Mouse (Mus musculus): ENCODE data around the gene Spaca4. TPM values are rescaled to one million over a fixed set of nuclear protein-coding genes. Genes with fewer than 3 reads are reported as not detected.

Gene Spaca4
- polyA plus RNA-seq, 1 experiment: not detected

DNA sequence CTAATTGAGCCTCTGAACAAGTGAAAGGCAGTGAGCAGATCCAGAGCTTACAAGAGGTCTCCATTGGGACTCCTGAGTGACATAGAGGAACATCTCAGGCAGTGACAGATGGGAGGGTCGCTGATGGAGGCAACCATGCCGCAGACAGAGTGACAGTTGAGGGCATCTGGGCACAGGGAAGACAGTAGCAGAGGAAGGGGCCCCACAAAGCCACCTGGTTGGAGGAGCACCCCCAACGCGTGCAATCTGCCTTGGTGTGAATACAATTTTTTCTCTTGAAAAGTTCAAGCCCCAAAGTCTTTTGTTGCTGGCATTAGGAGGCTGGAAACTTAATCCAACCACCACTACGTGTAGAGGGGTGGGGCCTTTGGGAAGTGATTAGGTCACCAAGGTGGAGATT is 34.5 kb upstream of the Spaca4 start:
- H3K36me3 ChIP-seq (ENCODE audit: control insufficient read depth, insufficient read depth, low read length): no peaks in the 10 kb centered on the region
- H3K4me3 ChIP-seq (ENCODE audit: extremely low read depth, insufficient read depth, insufficient read length): no peak overlapping the region
- H3K27me3 ChIP-seq (ENCODE audit: control insufficient read depth, insufficient read depth, low read length): peaks cover 9% of the 10 kb centered on the region; the same call in 1 of the 2 replicates
- DNase-seq (ENCODE audit: low read depth in 1 of 2, low spot score in 2 of 2): no peak
- TF ChIP-seq POLR2A (IDR thresholded peaks at IDR 0.05; ENCODE audit: low read depth, low read length) (no peak), CTCF (IDR thresholded peaks at IDR 0.05; ENCODE audit: extremely low read depth, insufficient read depth, insufficient read length, insufficient replicate concordance) (no peak)
- H3K4me1 ChIP-seq (ENCODE audit: control insufficient read depth, insufficient read depth, insufficient read length): no peaks in the 10 kb centered on the region; the same call in 1 of the 2 replicates
- WGBS: 55% methylated on average over 5 of the region's 5 CpGs
- no peak overlapping the region for H3K27ac ChIP-seq (ENCODE audit: insufficient read depth, low read length)

DNA sequence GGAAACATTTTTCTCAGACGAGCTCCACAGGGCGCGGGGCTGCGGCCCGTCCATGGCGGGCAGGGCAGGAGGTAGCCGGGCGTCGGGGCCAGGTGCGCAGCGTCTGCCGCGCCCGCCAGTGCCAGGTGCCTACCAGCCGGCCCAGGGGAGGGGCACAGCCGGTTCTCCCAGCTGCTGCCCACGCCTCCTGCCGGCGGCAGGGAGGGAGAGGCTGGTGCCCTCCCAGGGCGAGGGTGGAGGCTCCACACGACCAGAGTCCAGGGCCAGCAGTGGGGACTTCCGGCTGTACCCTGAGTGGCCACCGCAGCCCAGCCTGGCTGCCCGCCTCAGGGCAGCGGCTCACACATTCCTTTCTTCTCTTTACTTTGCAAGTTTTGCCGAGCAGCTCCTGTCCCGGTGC is 33.8 kb upstream of the Spaca4 start:
- no peak for TF ChIP-seq POLR2A (IDR thresholded peaks at IDR 0.05; ENCODE audit: low read depth, low read length)
- TF ChIP-seq CTCF (IDR thresholded peaks at IDR 0.05; ENCODE audit: extremely low read depth, insufficient read depth, insufficient read length, insufficient replicate concordance): no peak
- Histone ChIP-seq H3K36me3 (ENCODE audit: control insufficient read depth, insufficient read depth, low read length) (no peaks in the 10 kb centered on the region), H3K4me3 (ENCODE audit: extremely low read depth, insufficient read depth, insufficient read length) (no peak overlapping the region), H3K4me1 (ENCODE audit: control insufficient read depth, insufficient read depth, insufficient read length) (no peaks in the 10 kb centered on the region; the same call in 1 of the 2 replicates), H3K27ac (ENCODE audit: insufficient read depth, low read length) (no peak overlapping the region), H3K27me3 (ENCODE audit: control insufficient read depth, insufficient read depth, low read length) (peaks cover 9% of the 10 kb centered on the region; the same call in 1 of the 2 replicates)
- DNase-seq (ENCODE audit: low read depth in 1 of 2, low spot score in 2 of 2): no peak
- 19% methylated on average over 27 of the region's 27 CpGs for WGBS

DNA sequence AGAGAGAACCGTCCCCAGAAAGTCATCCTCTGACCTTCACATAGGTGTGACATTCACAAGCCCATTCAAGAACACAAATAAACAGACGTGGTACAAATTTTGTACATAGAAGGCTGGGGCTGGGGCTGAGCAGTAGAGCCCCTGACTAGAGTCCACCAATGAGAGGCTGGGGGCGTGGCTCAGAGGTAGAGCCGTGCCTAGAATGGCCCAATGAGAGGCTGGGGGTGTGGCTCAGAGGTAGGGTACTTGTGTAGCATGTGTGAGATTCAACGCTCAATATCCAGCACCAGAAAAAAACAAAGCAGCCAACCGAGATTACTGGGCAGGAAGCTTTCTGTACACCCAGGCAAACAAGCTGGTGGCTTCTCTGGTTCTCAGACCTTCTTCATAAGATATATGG is 30.1 kb upstream of the Spaca4 start:
- peaks cover 9% of the 10 kb centered on the region; the same call in 1 of the 2 replicates for H3K27me3 ChIP-seq (ENCODE audit: control insufficient read depth, insufficient read depth, low read length)
- H3K27ac ChIP-seq (ENCODE audit: insufficient read depth, low read length): no peak overlapping the region
- TF ChIP-seq POLR2A (IDR thresholded peaks at IDR 0.05; ENCODE audit: low read depth, low read length) (no peak), CTCF (IDR thresholded peaks at IDR 0.05; ENCODE audit: extremely low read depth, insufficient read depth, insufficient read length, insufficient replicate concordance) (no peak)
- no peak overlapping the region for H3K4me3 ChIP-seq (ENCODE audit: extremely low read depth, insufficient read depth, insufficient read length)
- no peak for DNase-seq (ENCODE audit: low read depth in 1 of 2, low spot score in 2 of 2)
- H3K4me1 ChIP-seq (ENCODE audit: control insufficient read depth, insufficient read depth, insufficient read length): no peaks in the 10 kb centered on the region; the same call in 1 of the 2 replicates
- 82% methylated on average over 6 of the region's 6 CpGs for WGBS
- H3K36me3 ChIP-seq (ENCODE audit: control insufficient read depth, insufficient read depth, low read length): no peaks in the 10 kb centered on the region

DNA sequence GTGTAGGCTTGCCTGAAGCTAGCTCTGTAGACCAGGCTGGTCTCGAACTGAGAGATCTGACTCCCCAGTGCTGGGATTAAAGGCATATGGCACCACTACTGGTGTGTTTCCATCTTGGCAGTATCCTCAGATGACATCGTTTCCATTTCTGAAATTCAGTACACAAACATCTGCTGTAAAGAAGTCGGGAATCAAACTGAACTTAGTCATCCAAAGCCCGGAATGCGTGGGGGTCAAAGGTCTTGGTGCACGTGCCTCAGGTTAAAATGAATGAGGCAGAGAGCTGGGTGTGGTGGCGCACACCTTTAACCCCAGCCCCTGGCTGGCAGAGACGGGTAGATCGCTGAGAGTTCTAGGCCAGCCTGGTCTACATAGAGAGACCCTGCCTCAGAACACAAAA is 24.5 kb upstream of the Spaca4 start:
- Histone ChIP-seq H3K36me3 (ENCODE audit: control insufficient read depth, insufficient read depth, low read length) (no peaks in the 10 kb centered on the region), H3K4me1 (ENCODE audit: control insufficient read depth, insufficient read depth, insufficient read length) (no peaks in the 10 kb centered on the region)

DNA sequence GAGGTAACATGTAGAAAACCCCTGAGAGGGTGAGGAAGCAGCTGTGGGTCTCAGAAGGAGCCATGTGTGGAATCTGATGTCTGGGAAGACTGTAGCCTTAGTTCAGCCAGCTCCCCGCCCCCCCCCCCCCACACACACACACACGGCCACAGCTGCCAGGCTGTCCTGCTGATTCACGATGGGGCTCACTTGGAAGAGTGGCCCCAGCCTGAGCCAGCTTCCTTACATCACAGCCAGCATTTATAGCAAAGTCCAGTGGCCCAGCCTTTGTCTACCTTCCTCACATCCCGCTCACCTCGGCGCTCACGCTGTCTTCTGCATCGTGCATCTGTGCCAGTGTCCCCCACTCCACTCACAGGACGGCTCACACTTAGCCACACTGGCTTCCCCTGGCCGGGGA is 23.8 kb upstream of the Spaca4 start:
- H3K27ac ChIP-seq (ENCODE audit: insufficient read depth, low read length): no peak overlapping the region
- no peaks in the 10 kb centered on the region for H3K27me3 ChIP-seq (ENCODE audit: control insufficient read depth, insufficient read depth, low read length)
- no peak overlapping the region for H3K4me3 ChIP-seq (ENCODE audit: extremely low read depth, insufficient read depth, insufficient read length)
- DNase-seq (ENCODE audit: low read depth in 1 of 2, low spot score in 2 of 2): no peak
- TF ChIP-seq CTCF (IDR thresholded peaks at IDR 0.05; ENCODE audit: extremely low read depth, insufficient read depth, insufficient read length, insufficient replicate concordance) (no peak), POLR2A (IDR thresholded peaks at IDR 0.05; ENCODE audit: low read depth, low read length) (no peak)
- H3K4me1 ChIP-seq (ENCODE audit: control insufficient read depth, insufficient read depth, insufficient read length): no peaks in the 10 kb centered on the region
- no peaks in the 10 kb centered on the region for H3K36me3 ChIP-seq (ENCODE audit: control insufficient read depth, insufficient read depth, low read length)
- WGBS: 57% methylated on average over 10 of the region's 10 CpGs

More for the DNA sequence above, 24.5 kb upstream of the Spaca4 start:
- DNase-seq (ENCODE audit: low read depth in 1 of 2, low spot score in 2 of 2): no peak
- H3K27me3 ChIP-seq (ENCODE audit: control insufficient read depth, insufficient read depth, low read length): no peaks in the 10 kb centered on the region
- no peak for TF ChIP-seq CTCF (IDR thresholded peaks at IDR 0.05; ENCODE audit: extremely low read depth, insufficient read depth, insufficient read length, insufficient replicate concordance)
- TF ChIP-seq POLR2A (IDR thresholded peaks at IDR 0.05; ENCODE audit: low read depth, low read length): no peak
- H3K27ac ChIP-seq (ENCODE audit: insufficient read depth, low read length): no peak overlapping the region
- H3K4me3 ChIP-seq (ENCODE audit: extremely low read depth, insufficient read depth, insufficient read length): no peak overlapping the region
- 91% methylated on average over 9 of the region's 9 CpGs for WGBS

DNA sequence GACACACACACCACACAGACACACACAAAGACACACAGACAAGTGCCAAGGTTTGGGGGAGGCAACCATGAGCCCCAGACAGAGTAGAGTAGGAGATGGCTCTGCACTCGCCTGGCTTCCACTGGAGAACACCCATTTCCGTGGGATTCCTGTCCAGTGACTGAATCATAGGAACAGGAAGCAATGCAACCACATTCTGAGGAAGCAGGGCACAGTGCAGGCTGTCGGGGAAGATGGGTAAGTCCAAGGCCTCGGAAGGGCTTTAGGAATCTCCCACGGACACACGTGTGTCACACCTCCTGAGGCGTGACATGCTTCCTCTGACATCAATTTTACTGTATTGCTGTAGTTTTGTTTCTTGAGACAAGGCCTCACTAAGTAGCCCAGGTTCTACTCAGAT is 22.5 kb upstream of the Spaca4 start:
- DNase-seq (ENCODE audit: low read depth in 1 of 2, low spot score in 2 of 2): no peak
- Histone ChIP-seq H3K36me3 (ENCODE audit: control insufficient read depth, insufficient read depth, low read length) (no peaks in the 10 kb centered on the region), H3K4me1 (ENCODE audit: control insufficient read depth, insufficient read depth, insufficient read length) (no peaks in the 10 kb centered on the region), H3K27ac (ENCODE audit: insufficient read depth, low read length) (no peak overlapping the region), H3K4me3 (ENCODE audit: extremely low read depth, insufficient read depth, insufficient read length) (no peak overlapping the region), H3K27me3 (ENCODE audit: control insufficient read depth, insufficient read depth, low read length) (no peaks in the 10 kb centered on the region)
- TF ChIP-seq CTCF (IDR thresholded peaks at IDR 0.05; ENCODE audit: extremely low read depth, insufficient read depth, insufficient read length, insufficient replicate concordance) (no peak), POLR2A (IDR thresholded peaks at IDR 0.05; ENCODE audit: low read depth, low read length) (no peak)
- WGBS: 76% methylated on average over 7 of the region's 7 CpGs

DNA sequence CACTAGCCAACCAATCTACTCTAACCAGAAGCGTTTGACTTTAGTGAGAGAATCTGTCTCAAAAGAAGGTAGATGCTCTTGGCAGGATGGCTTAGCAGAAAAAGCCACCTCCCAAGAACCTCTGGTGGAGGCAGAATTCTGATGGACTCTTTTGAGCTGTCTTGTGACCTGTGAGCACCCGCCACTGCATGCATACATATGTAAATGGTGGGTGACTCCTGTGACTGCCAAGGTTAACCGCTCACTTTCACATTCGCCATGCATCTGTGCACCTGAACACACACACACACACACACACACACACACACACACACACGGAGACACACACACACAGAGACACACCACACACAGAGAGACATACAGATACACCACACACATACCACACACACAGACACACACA is 21.8 kb upstream of the Spaca4 start:
- no peak for DNase-seq (ENCODE audit: low read depth in 1 of 2, low spot score in 2 of 2)
- 95% methylated on average over 5 of the region's 5 CpGs for WGBS
- no peak for TF ChIP-seq CTCF (IDR thresholded peaks at IDR 0.05; ENCODE audit: extremely low read depth, insufficient read depth, insufficient read length, insufficient replicate concordance)
- no peak for TF ChIP-seq POLR2A (IDR thresholded peaks at IDR 0.05; ENCODE audit: low read depth, low read length)
- Histone ChIP-seq H3K27me3 (ENCODE audit: control insufficient read depth, insufficient read depth, low read length) (no peaks in the 10 kb centered on the region), H3K4me3 (ENCODE audit: extremely low read depth, insufficient read depth, insufficient read length) (no peak overlapping the region), H3K27ac (ENCODE audit: insufficient read depth, low read length) (no peak overlapping the region), H3K4me1 (ENCODE audit: control insufficient read depth, insufficient read depth, insufficient read length) (no peaks in the 10 kb centered on the region), H3K36me3 (ENCODE audit: control insufficient read depth, insufficient read depth, low read length) (no peaks in the 10 kb centered on the region)
